Mouse (Mus musculus): Measurements from ENCODE around the gene Speer4b. TPM values are rescaled to one million over a fixed set of nuclear protein-coding genes. Genes with fewer than 3 reads are reported as not detected.

Speer4b gene
- polyA plus RNA-seq, 1 experiment from 2014 or later: 0.54 TPM

GRCm38 (mm10) chr5:27456981-27457380, 44.3 kb downstream of the Speer4b start:
- Histone ChIP-seq H3K36me3 (replicated peaks; ENCODE audit: control insufficient read depth, insufficient read depth) (no peaks in the 10 kb centered on the region), H3K4me2 (replicated peaks) (no peak overlapping the region), H3K9me3 (ENCODE audit: control insufficient read depth, low read length) (no peaks in the 10 kb centered on the region), H3K4me3 (replicated peaks; ENCODE audit: low read length) (no peak overlapping the region), H3K27me3 (ENCODE audit: control insufficient read depth, insufficient read depth, low read length) (no peaks in the 10 kb centered on the region), H3K27ac (no peak overlapping the region), H3K9ac (no peak overlapping the region), H3K4me1 (replicated peaks; ENCODE audit: control insufficient read depth, insufficient read depth, low read length) (no peaks in the 10 kb centered on the region)
- ATAC-seq (ENCODE audit: low FRiP score): no peak
- 72% methylated on average over 1 of the region's 1 CpGs for WGBS
- DNase-seq (ENCODE audit: low spot score): no peak

GRCm38 (mm10) chr5:27454386-27454785, 46.9 kb downstream of the Speer4b start:
- no peak overlapping the region for H3K4me3 ChIP-seq (replicated peaks; ENCODE audit: low read length)
- no peak for DNase-seq (ENCODE audit: low spot score)
- ATAC-seq (ENCODE audit: low FRiP score): no peak
- no peak overlapping the region for H3K4me2 ChIP-seq (replicated peaks)
- H3K27ac ChIP-seq: no peak overlapping the region
- no peaks in the 10 kb centered on the region for H3K27me3 ChIP-seq (ENCODE audit: control insufficient read depth, insufficient read depth, low read length)
- 90% methylated on average over 3 of the region's 3 CpGs for WGBS
- no peak overlapping the region for H3K9ac ChIP-seq
- H3K9me3 ChIP-seq (ENCODE audit: control insufficient read depth, low read length): no peaks in the 10 kb centered on the region
- H3K36me3 ChIP-seq (replicated peaks; ENCODE audit: control insufficient read depth, insufficient read depth): no peaks in the 10 kb centered on the region
- no peaks in the 10 kb centered on the region for H3K4me1 ChIP-seq (replicated peaks; ENCODE audit: control insufficient read depth, insufficient read depth, low read length)

GRCm38 (mm10) chr5:27453201-27453845, 47.9 kb downstream of the Speer4b start:
- ATAC-seq (ENCODE audit: low FRiP score): no peak

More at GRCm38 (mm10) chr5:27453201-27453845, 47.9 kb downstream of the Speer4b start:
- no peak for DNase-seq (ENCODE audit: low spot score)
- Histone ChIP-seq H3K9me3 (ENCODE audit: control insufficient read depth, low read length) (no peaks in the 10 kb centered on the region), H3K4me2 (replicated peaks) (no peak overlapping the region), H3K27me3 (ENCODE audit: control insufficient read depth, insufficient read depth, low read length) (no peaks in the 10 kb centered on the region), H3K9ac (no peak overlapping the region), H3K27ac (no peak overlapping the region), H3K36me3 (replicated peaks; ENCODE audit: control insufficient read depth, insufficient read depth) (no peaks in the 10 kb centered on the region), H3K4me1 (replicated peaks; ENCODE audit: control insufficient read depth, insufficient read depth, low read length) (no peaks in the 10 kb centered on the region), H3K4me3 (replicated peaks; ENCODE audit: low read length) (no peak overlapping the region)
- WGBS: 43% methylated on average over 3 of the region's 3 CpGs
